Mouse (Mus musculus) heart, postnatal 0 days (tissue): ENCODE results near the gene Ptch2.

Experiments used
- CTCF ChIP-seq: IDR thresholded peaks from 2 replicates; pipeline ENCODE4 v1.5.1; 2016; ENCODE audit warnings: antibody characterized with exemption, control low read depth, low read depth
- EP300 ChIP-seq: IDR thresholded peaks from 2 replicates; pipeline ENCODE4 v1.6.1; 2016; ENCODE audit warnings: antibody characterized with exemption, low read depth

DNA sequence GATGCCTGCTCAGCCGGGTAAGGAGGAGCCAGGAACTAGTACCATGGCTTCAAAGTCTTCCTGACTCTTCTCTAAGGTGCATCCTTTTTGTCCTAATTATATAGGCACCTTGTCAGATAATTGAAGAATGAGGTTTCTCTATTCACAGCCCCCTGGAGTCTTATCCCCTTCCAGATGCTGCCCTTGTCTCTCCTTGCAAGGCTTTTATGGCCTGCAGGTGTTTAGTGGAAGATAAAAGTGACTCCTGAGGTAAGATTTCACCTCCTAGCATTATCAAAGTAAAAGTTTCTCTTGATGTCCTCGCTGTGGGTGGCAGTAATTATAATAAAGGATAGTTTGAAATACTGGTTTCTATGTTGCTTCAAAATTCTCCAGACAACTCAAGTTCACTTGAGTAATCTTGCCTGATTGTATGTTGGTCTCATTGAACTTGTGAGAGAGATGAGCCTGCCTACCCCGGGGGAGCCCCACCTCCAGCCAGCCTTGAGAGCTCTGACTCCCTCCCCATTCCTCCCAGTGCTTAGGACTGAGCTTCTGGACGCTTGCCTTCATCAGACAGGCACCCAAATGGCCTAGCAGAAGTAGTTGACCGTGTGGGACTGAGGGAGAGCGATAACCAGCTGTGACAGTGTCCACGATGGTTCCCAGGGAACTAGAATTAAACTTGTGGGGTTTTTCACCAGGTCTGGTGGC, 7.8 kb upstream of the Ptch2 start:
- TF ChIP-seq CTCF (no peak), EP300 (no peak)
